Mouse (Mus musculus) thymus, postnatal 14 days (tissue): ENCODE data around the gene Focad.

ENCODE experiments used
- DNase-seq: peaks from one replicate; pipeline ENCODE4 v3.0.0; 2021

The Focad gene

DNA sequence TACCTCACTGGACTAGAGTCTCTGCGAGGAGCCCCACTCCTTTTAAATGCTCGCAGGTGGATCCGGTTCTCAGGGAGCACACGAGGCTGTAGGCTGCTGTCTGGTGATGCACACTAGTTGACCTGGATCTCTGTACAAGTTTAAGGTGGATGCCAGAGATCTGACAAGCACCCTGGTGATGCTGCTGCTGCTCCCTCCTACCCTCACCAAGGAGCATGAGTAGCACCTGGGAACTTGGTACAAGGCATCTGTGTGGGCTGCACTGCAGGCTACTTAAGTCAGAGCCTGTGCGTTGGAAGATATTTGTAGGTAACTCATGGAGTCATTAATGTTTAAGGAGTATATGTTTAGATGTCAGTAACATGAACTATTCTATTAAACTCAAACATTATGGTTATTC, 62.5 kb downstream of the Focad start:
- DNase-seq = no peak

DNA sequence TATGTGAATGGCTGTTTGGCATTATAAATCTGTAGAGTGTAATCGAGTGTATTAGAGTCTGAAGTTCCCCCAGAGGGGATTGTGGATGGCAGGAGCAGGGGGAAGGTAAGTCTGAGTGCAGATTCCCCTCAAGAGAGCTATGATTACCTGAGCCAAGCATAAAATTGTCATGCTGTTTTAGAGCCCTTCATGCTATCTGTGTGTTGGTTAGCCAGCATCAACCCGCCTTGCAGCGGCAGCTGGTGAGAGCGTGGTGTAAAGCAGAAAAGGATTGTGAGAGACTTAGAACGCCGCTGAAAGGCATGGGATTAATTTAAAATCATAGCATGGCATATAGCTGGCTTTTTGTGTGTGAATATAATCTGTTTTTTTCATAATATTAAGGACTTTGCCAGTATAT, 63.2 kb downstream of the Focad start:
- DNase-seq = no peak

- DNase-seq = no peak
Measured at GRCm38 (mm10) chr4:88159256-88159655, 64.8 kb downstream of the Focad start.

- DNase-seq = no peak
Measured at GRCm38 (mm10) chr4:88159700-88160099, 65.3 kb downstream of the Focad start.

GRCm38 (mm10) chr4:88163511-88164247, 69.2 kb downstream of the Focad start:
- no peak for DNase-seq

- peak; percentile 15 for DNase-seq
Measured at GRCm38 (mm10) chr4:88167008-88167862, 72.8 kb downstream of the Focad start.

- DNase-seq = no peak
Measured at GRCm38 (mm10) chr4:88175058-88175974, 80.9 kb downstream of the Focad start.

DNA sequence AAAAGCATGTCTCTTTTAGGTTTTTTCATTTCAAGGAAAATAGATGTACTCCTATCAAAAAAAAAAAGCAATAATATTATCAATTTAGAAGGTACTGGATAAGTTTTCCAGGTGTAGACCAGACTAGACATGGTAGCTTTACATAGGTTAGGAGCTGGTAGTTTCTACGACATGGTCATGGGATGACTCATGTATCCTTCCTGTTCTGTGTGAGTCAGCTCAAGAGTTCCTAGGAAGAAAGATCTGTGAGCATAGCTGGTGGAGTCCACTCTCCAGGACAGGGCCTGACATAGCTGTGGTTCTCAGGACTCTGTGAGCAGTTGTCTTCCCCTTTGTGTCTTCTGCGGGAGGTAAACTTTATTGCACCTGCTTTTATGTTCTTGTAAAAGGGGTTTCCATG, 84.9 kb downstream of the Focad start:
- DNase-seq = no peak

- DNase-seq = no peak
Measured at GRCm38 (mm10) chr4:88184293-88184692, 89.9 kb downstream of the Focad start.

DNA sequence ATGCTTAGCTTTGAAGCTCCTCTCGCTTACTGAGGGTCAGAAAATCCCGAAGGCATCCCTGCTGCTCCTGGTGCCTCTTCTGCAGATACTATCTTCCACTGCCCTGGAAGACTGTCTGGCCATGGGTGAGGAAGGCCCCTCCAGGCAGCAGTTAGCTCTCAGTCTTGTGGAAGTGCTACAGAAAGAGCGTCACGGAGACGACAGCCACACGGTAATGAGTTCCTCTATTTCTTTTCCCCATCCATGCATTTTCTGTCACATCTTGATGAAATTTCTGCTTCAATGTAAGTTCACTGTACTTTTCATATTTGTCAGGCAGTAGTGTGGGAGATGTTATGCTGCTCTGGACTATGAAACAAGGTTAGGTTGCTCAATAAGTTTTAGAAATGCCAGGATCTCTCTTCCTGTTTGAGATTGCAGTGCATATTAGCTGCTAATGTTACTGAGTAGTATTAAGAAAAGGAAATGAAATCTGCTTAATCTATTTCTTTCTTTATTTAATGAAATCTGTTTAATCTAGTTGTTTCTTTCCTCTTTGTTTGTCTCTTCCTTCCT, 91.5 kb downstream of the Focad start:
- no peak for DNase-seq

GRCm38 (mm10) chr4:88187649-88188048, 93.2 kb downstream of the Focad start:
- no peak for DNase-seq

- DNase-seq = peak; percentile 11
Measured at GRCm38 (mm10) chr4:88189495-88189894, 95.1 kb downstream of the Focad start.

- no peak for DNase-seq
Measured at GRCm38 (mm10) chr4:88194256-88194655, 99.8 kb downstream of the Focad start.

DNA sequence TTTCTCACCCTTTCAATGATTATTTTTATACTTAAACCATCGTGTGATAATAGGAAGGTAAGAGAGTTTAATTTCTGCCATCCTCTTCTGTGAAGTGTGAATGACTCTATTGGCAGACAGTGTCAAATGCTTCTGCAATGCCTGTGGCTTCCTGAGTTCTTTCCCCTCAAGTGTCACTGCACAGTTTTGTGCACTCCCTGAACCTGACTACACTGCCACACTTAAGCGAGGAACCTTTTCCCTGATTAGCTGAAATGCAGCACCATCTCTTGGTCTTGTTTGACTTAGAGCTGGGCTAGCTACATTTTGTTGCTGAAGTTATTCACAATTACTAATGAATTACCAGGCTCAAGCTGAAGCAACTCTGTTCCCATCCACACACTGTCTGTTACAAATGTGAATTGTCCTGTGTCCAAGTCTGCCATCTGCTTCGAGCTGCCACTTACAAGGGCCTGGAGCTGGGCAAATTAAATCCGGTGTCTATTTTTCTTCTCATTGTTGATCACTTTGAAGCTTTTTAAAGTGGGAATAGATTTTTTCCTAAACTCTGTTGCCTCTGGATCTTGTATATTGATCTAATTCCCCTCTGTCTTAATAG, 101.6 kb downstream of the Focad start:
- DNase-seq = no peak

GRCm38 (mm10) chr4:88196500-88196912, 102.1 kb downstream of the Focad start:
- no peak for DNase-seq

DNA sequence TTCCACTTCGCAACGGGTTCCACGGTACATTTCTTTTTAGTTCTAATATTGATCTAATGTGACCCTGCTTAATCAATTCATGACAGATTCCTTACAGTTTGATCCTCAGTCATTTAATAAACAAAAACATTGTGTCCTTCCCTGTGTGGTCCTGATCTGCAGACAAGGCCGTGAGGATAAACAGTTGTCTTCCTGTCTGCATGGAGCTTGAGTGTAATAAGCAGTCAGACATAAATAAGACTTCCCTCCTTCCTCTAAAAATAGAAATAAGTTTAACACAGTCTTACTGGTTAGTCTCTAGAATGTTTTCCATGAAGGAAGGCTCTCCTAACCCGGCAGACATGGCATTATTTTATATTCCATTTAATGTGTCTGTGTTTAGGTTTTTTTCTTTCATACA, 102.8 kb downstream of the Focad start:
- DNase-seq = no peak

- no peak for DNase-seq
Measured at GRCm38 (mm10) chr4:88199186-88199585, 104.8 kb downstream of the Focad start.

DNA sequence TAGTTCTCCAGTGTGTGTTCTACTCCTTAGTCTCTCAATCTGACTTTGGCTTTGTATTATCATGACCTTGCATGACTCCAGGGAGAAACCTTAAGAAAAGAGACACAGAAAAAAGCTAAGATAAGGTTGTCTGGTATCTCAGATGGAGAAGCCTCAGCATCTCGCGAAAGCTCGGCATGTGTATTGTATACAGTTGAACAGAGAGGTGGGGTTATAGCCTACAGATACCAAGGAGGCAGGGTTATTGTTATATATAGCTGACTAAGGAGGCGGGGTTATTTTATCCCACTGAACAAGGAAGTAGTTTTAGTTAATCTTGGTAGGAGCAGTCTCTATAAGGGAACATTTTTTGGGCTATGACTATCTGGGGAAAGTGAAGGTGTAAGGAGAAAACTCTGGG, 106.6 kb downstream of the Focad start:
- DNase-seq = no peak

DNA sequence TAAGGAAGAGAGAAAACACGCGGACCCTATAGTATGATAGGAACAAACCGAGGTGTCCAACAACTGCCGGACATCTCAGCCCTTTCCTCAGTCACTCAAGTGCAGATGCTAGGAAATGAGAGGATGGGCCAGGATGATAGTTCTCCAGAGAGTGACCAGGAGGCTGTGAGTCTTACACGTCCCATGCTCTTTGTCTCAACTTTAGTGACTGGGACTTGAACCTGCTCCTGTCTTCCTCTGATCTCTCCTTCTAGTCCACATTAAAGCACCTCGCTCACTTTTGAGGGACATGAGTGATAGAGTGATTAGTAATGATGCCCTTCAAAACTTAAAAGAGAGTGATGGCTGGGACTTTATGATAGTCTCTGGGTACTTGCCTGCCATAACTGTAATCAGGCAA, 114.2 kb downstream of the Focad start:
- no peak for DNase-seq

GRCm38 (mm10) chr4:88209351-88209814, 115.0 kb downstream of the Focad start:
- no peak for DNase-seq

- DNase-seq = no peak
Measured at GRCm38 (mm10) chr4:88210602-88211001, 116.2 kb downstream of the Focad start.

- DNase-seq = no peak
Measured at GRCm38 (mm10) chr4:88211200-88211885, 116.9 kb downstream of the Focad start.
